Mouse (Mus musculus): ENCODE results near the gene Arhgef19. TPM values are rescaled to one million over a fixed set of nuclear protein-coding genes. Genes with fewer than 3 reads are reported as not detected.

Gene Arhgef19
- polyA plus RNA-seq, 1 experiment from 2014 or later: 21.1 TPM

GRCm38 (mm10) chr4:141271228-141271627, 31.9 kb downstream of the Arhgef19 start:
- no peak overlapping the region for H3K27ac ChIP-seq (ENCODE audit: low read depth)
- WGBS: 61% methylated on average over 7 of the region's 7 CpGs
- H3K27me3 ChIP-seq (ENCODE audit: insufficient read depth, low read length): no peaks in the 10 kb centered on the region
- TF ChIP-seq CTCF (IDR thresholded peaks at IDR 0.05; ENCODE audit: low read depth): peak; percentile 30; the same call in 1 of the 2 replicates
- H3K36me3 ChIP-seq (ENCODE audit: insufficient read depth): no peaks in the 10 kb centered on the region
- no peak for ATAC-seq (ENCODE audit: insufficient read depth)
- H3K9ac ChIP-seq: no peak overlapping the region
- DNase-seq: no peak
- no peak overlapping the region for H3K4me2 ChIP-seq
- H3K4me1 ChIP-seq (ENCODE audit: insufficient read depth): peaks cover 6% of the 10 kb centered on the region
- no peaks in the 10 kb centered on the region for H3K9me3 ChIP-seq (ENCODE audit: low read depth, low read length)
- no peak overlapping the region for H3K4me3 ChIP-seq (ENCODE audit: low read depth, low read length)

- 46% methylated on average over 6 of the region's 6 CpGs for WGBS
- TF ChIP-seq CTCF (IDR thresholded peaks at IDR 0.05; ENCODE audit: low read depth): no peak
- no peak overlapping the region for H3K4me3 ChIP-seq (ENCODE audit: low read depth, low read length)
- no peak overlapping the region for H3K27ac ChIP-seq (ENCODE audit: low read depth)
- H3K36me3 ChIP-seq (ENCODE audit: insufficient read depth): no peaks in the 10 kb centered on the region
- H3K4me1 ChIP-seq (ENCODE audit: insufficient read depth): peaks cover 6% of the 10 kb centered on the region
- ATAC-seq (ENCODE audit: insufficient read depth): no peak
- H3K9ac ChIP-seq: no peak overlapping the region
- peak; percentile 49 for DNase-seq
- no peaks in the 10 kb centered on the region for H3K9me3 ChIP-seq (ENCODE audit: low read depth, low read length)
- no peaks in the 10 kb centered on the region for H3K27me3 ChIP-seq (ENCODE audit: insufficient read depth, low read length)
- H3K4me2 ChIP-seq: no peak overlapping the region
Observed at GRCm38 (mm10) chr4:141271721-141272120, 32.4 kb downstream of the Arhgef19 start.

- peak; percentile 6; the same call in 1 of the 2 replicates for ATAC-seq (ENCODE audit: insufficient read depth)
- 0 out of 2 replicates have a peak overlapping the region, but pooled peaks have one; percentile 13 for H3K9ac ChIP-seq
Observed at GRCm38 (mm10) chr4:141272878-141273277, 33.6 kb downstream of the Arhgef19 start.

GRCm38 (mm10) chr4:141273296-141273695, 34.0 kb downstream of the Arhgef19 start:
- peak; percentile 92 for DNase-seq

More at GRCm38 (mm10) chr4:141272878-141273277, 33.6 kb downstream of the Arhgef19 start:
- Histone ChIP-seq H3K27ac (ENCODE audit: low read depth) (peak overlapping the region; percentile 45; the same call in 1 of the 2 replicates), H3K9me3 (ENCODE audit: low read depth, low read length) (no peaks in the 10 kb centered on the region), H3K36me3 (ENCODE audit: insufficient read depth) (no peaks in the 10 kb centered on the region), H3K4me2 (peak overlapping the region; percentile 54), H3K27me3 (ENCODE audit: insufficient read depth, low read length) (no peaks in the 10 kb centered on the region), H3K4me3 (ENCODE audit: low read depth, low read length) (peak overlapping the region; percentile 11; the same call in 1 of the 2 replicates), H3K4me1 (ENCODE audit: insufficient read depth) (peaks cover 14% of the 10 kb centered on the region)
- peak; percentile 54 for DNase-seq
- TF ChIP-seq CTCF (IDR thresholded peaks at IDR 0.05; ENCODE audit: low read depth): no peak
- 15% methylated on average over 14 of the region's 14 CpGs for WGBS

GRCm38 (mm10) chr4:141274485-141275341, 35.4 kb downstream of the Arhgef19 start:
- Histone ChIP-seq H3K9ac (no peak overlapping the region), H3K27ac (ENCODE audit: low read depth) (0 out of 2 replicates have a peak overlapping the region, but pooled peaks have one; percentile 33), H3K9me3 (ENCODE audit: low read depth, low read length) (no peaks in the 10 kb centered on the region), H3K27me3 (ENCODE audit: insufficient read depth, low read length) (no peaks in the 10 kb centered on the region), H3K4me3 (ENCODE audit: low read depth, low read length) (no peak overlapping the region), H3K4me1 (ENCODE audit: insufficient read depth) (peaks cover 22% of the 10 kb centered on the region), H3K4me2 (0 out of 2 replicates have a peak overlapping the region, but pooled peaks have one; percentile 21), H3K36me3 (ENCODE audit: insufficient read depth) (no peaks in the 10 kb centered on the region)
- 31% methylated on average over 23 of the region's 23 CpGs for WGBS
- peak; percentile 32 for DNase-seq
- TF ChIP-seq CTCF (IDR thresholded peaks at IDR 0.05; ENCODE audit: low read depth): no peak
- ATAC-seq (ENCODE audit: insufficient read depth): no peak

More at GRCm38 (mm10) chr4:141273296-141273695, 34.0 kb downstream of the Arhgef19 start:
- ATAC-seq (ENCODE audit: insufficient read depth): peak; percentile 81
- WGBS: 18% methylated on average over 12 of the region's 12 CpGs
- peak; percentile 100 for TF ChIP-seq CTCF (IDR thresholded peaks at IDR 0.05; ENCODE audit: low read depth)
- Histone ChIP-seq H3K4me1 (ENCODE audit: insufficient read depth) (peaks cover 17% of the 10 kb centered on the region), H3K4me3 (ENCODE audit: low read depth, low read length) (peak overlapping the region; percentile 11; the same call in 1 of the 2 replicates), H3K27me3 (ENCODE audit: insufficient read depth, low read length) (no peaks in the 10 kb centered on the region), H3K9ac (0 out of 2 replicates have a peak overlapping the region, but pooled peaks have one; percentile 13), H3K9me3 (ENCODE audit: low read depth, low read length) (no peaks in the 10 kb centered on the region), H3K4me2 (peak overlapping the region; percentile 54), H3K27ac (ENCODE audit: low read depth) (peak overlapping the region; percentile 45; the same call in 1 of the 2 replicates), H3K36me3 (ENCODE audit: insufficient read depth) (no peaks in the 10 kb centered on the region)

GRCm38 (mm10) chr4:141277157-141277556, 37.9 kb downstream of the Arhgef19 start:
- no peak for TF ChIP-seq CTCF (IDR thresholded peaks at IDR 0.05; ENCODE audit: low read depth)
- 80% methylated on average over 8 of the region's 8 CpGs for WGBS
- no peak for DNase-seq
- no peak overlapping the region for H3K4me2 ChIP-seq
- no peak overlapping the region for H3K4me3 ChIP-seq (ENCODE audit: low read depth, low read length)
- H3K27me3 ChIP-seq (ENCODE audit: insufficient read depth, low read length): no peaks in the 10 kb centered on the region
- no peaks in the 10 kb centered on the region for H3K9me3 ChIP-seq (ENCODE audit: low read depth, low read length)
- ATAC-seq (ENCODE audit: insufficient read depth): no peak
- H3K27ac ChIP-seq (ENCODE audit: low read depth): peak overlapping the region; percentile 88
- no peaks in the 10 kb centered on the region for H3K36me3 ChIP-seq (ENCODE audit: insufficient read depth)
- no peak overlapping the region for H3K9ac ChIP-seq
- H3K4me1 ChIP-seq (ENCODE audit: insufficient read depth): peaks cover 19% of the 10 kb centered on the region

GRCm38 (mm10) chr4:141278154-141278553, 38.9 kb downstream of the Arhgef19 start:
- peaks cover 19% of the 10 kb centered on the region for H3K4me1 ChIP-seq (ENCODE audit: insufficient read depth)
- WGBS: 17% methylated on average over 7 of the region's 7 CpGs
- H3K27ac ChIP-seq (ENCODE audit: low read depth): peak overlapping the region; percentile 88
- no peaks in the 10 kb centered on the region for H3K36me3 ChIP-seq (ENCODE audit: insufficient read depth)
- ATAC-seq (ENCODE audit: insufficient read depth): peak; percentile 77
- peak; percentile 82 for DNase-seq
- TF ChIP-seq CTCF (IDR thresholded peaks at IDR 0.05; ENCODE audit: low read depth): peak; percentile 31; the same call in 1 of the 2 replicates
- 0 out of 2 replicates have a peak overlapping the region, but pooled peaks have one; percentile 2 for H3K4me3 ChIP-seq (ENCODE audit: low read depth, low read length)
- H3K9me3 ChIP-seq (ENCODE audit: low read depth, low read length): no peaks in the 10 kb centered on the region
- peak overlapping the region; percentile 2; the same call in 1 of the 2 replicates for H3K9ac ChIP-seq
- peak overlapping the region; percentile 44 for H3K4me2 ChIP-seq
- H3K27me3 ChIP-seq (ENCODE audit: insufficient read depth, low read length): no peaks in the 10 kb centered on the region
